Mouse (Mus musculus) lung, postnatal 0 days (tissue): Measurements from ENCODE around the gene Trak2.

Experiments used
- CTCF ChIP-seq: IDR thresholded peaks from 2 replicates; pipeline ENCODE4 v1.5.1; 2016; ENCODE audit warnings: antibody characterized with exemption, mild to moderate bottlenecking
- EP300 ChIP-seq: IDR thresholded peaks from 2 replicates; pipeline ENCODE4 v1.6.1; 2016; ENCODE audit warnings: antibody characterized with exemption, mild to moderate bottlenecking, control low read depth

DNA sequence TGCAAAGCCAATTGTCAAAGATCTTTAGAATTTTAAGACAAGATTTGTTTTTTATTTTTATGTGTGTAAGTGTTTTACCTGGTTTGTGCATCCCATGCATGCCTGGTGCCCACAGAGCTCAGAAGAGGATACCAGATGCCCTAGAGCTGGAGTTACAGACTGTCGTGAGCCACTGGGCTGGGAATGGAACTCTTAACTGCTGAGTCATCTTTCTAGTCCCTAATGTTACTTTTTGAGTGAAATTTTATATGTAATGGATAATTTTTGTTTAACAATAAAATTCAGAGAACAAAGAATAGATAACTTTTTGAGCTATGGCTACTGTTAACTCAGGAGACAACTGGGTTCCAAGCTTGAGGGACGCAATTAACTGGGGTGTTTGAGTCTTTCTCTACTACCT is 13.5 kb downstream of the Trak2 start:
- TF ChIP-seq CTCF (no peak), EP300 (no peak)
